Mouse (Mus musculus): ENCODE results near the gene Gm10643. TPM values are rescaled to one million over a fixed set of nuclear protein-coding genes. Genes with fewer than 3 reads are reported as not detected.

The Gm10643 gene
- polyA plus RNA-seq, 1 experiment, result 2.2 TPM

DNA sequence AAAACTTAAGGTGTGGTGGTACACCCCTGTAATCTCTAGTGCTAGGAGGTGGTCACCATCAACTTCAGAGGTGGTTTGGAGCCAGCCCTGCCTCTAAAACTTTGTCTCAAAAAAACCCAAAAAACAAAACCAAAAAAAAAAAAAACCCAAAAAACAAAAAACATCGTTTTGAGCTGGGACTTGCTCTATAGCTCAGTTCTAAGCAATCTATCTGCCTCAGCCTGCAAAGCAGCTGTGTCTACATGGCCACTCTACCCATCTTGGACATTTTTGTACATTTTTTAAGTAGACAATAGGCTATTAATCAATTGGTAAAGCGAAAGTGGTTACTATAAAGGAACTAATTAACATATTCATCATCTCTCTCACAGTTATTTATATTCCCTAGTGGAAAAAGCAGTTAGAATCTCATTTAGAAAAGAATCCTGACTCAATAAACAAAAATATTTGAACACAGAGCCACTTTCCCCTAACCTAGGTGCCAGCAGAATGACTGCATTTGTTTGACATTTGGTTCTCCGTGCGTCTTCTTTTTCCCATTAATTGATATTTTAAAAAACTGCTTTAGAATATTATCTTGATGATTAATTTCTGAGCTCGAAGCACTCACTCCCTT, 628 bp upstream of the Gm10643 start:
- peak overlapping the region; percentile 59 for H3K4me3 ChIP-seq (ENCODE audit: insufficient read depth, low read depth, low read length)
- H3K4me1 ChIP-seq (ENCODE audit: control insufficient read depth, insufficient read depth, insufficient read length, low read length), result peaks cover 20% of the 10 kb centered on the region
- peak overlapping the region; percentile 80 for H3K27ac ChIP-seq (replicated peaks; ENCODE audit: low read depth, low read length)

DNA sequence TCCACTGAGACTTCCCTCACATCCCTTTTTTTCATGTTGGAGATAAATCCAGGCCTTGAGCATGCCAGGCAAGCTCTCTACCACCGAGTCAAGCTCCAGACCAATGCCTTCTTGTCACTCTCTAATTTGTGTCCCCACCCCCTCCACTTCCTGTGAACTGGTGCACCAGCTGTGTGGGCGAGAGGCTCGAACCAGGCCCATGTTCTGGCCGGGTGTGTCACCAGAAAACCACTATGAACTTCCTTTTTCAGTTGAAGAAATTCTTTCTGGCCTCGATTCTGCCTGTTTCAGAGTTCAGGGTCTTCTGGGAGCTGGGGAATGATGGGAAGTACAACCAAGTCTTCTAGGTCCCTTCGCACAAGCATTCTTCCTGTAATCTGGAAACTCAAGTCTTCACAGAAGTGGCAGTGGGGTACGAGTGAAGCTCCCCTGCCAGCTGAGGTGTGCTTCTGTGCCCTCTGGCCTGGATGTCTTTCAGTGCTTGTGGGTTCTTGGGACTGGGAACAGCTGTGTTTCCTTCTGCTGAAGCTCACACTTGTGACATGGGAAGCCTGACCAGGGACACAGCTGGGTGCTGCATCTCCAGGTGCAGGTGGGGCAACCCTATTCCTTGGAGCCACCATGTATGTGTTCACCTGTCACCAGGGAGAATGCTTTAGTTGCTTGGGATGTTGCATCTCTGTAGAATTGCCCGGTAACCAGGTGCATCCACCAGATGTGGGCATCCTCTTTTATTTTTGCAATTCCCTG, 901 bp downstream of the Gm10643 start:
- H3K27ac ChIP-seq (replicated peaks; ENCODE audit: low read depth, low read length), result peak overlapping the region; percentile 55; the same call in 1 of the 2 replicates
- H3K4me3 ChIP-seq (ENCODE audit: insufficient read depth, low read depth, low read length), result no peak overlapping the region
- peaks cover 11% of the 10 kb centered on the region; the same call in 1 of the 2 replicates for H3K4me1 ChIP-seq (ENCODE audit: control insufficient read depth, insufficient read depth, insufficient read length, low read length)

DNA sequence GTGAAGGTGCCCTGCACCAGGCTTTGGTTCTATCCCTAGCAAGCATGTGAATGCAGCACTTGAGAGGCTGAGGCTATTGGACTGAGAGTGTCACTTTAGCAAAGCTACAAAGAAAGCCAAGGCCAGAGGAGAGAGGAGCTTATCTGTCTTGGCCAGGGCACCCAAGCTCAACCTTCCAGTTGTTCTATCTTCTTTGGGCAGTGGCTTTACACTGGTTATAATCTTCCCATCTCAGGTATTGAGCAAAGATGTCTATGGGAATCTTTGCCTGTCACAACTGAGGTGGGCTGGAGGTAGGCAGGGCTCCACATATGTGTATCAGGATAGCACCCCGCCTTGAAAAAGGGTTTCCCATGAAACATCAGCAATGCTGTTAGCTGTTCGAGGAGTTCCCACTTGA, 4.7 kb downstream of the Gm10643 start:
- Histone ChIP-seq H3K4me3 (ENCODE audit: insufficient read depth, low read depth, low read length) (no peak overlapping the region), H3K27ac (replicated peaks; ENCODE audit: low read depth, low read length) (no peak overlapping the region), H3K4me1 (ENCODE audit: control insufficient read depth, insufficient read depth, insufficient read length, low read length) (no peaks in the 10 kb centered on the region)

DNA sequence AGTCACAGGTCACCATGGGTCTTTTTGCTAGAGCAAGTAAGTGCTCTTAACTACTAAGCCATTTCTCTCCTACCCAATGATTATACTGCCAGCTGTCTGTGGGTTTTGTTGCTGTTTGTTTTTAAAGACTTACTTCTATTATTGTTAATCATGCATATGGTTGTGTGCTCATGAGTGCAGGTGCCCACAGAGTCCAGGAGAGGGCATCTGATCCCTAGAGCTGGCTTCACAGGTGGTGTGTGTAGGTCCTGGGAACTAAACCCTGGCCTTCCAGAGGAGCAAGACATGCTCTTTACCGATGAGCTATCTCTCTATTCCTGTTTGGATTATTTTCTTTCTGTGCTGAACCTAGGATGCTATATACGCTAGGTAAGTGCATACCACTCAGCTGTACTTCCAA, 5.7 kb downstream of the Gm10643 start:
- Histone ChIP-seq H3K4me3 (ENCODE audit: insufficient read depth, low read depth, low read length) (no peak overlapping the region), H3K4me1 (ENCODE audit: control insufficient read depth, insufficient read depth, insufficient read length, low read length) (no peaks in the 10 kb centered on the region), H3K27ac (replicated peaks; ENCODE audit: low read depth, low read length) (no peak overlapping the region)

DNA sequence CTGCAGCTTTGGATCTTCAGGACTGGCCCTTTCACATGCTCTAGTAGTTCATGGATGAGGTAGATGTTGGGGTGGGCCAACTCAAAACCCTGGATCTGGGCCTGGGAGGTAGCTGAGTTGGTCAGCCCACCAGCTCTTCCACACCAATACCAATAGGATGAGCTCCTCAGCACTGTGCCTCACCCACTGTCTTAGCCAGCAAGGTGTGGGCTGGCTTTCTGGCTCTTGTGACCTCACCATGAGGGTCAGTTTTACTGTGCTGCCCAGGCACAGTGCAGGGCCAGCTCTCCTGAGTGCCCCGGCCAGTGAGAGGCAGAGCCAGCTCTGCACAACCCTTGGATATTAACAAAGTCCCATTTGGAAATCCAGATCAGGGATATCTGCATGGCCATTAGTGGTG, 7.1 kb downstream of the Gm10643 start:
- Histone ChIP-seq H3K4me3 (ENCODE audit: insufficient read depth, low read depth, low read length) (no peak overlapping the region), H3K27ac (replicated peaks; ENCODE audit: low read depth, low read length) (no peak overlapping the region), H3K4me1 (ENCODE audit: control insufficient read depth, insufficient read depth, insufficient read length, low read length) (no peaks in the 10 kb centered on the region)

DNA sequence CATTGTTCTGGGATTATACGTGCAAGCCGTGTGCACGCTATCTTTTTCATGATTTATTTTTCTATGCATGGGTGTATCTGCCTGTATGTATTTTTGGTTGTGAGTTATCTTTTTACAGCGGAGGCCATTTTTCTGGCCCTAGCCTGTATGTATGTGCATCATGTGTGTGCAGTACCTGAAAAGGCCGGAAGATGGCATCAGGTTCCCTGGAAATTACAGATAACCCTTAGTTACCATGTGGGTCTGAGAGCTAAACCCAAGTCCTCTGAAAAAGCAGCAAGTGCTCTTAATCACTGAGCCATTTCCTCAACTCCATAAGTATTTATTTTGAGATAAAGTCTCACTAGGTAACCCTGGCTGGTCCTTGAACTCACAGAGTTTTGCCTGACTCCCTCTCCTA, 11.7 kb downstream of the Gm10643 start:
- no peaks in the 10 kb centered on the region for H3K4me1 ChIP-seq (ENCODE audit: control insufficient read depth, insufficient read depth, insufficient read length, low read length)
- H3K4me3 ChIP-seq (ENCODE audit: insufficient read depth, low read depth, low read length), result no peak overlapping the region
- no peak overlapping the region for H3K27ac ChIP-seq (replicated peaks; ENCODE audit: low read depth, low read length)

DNA sequence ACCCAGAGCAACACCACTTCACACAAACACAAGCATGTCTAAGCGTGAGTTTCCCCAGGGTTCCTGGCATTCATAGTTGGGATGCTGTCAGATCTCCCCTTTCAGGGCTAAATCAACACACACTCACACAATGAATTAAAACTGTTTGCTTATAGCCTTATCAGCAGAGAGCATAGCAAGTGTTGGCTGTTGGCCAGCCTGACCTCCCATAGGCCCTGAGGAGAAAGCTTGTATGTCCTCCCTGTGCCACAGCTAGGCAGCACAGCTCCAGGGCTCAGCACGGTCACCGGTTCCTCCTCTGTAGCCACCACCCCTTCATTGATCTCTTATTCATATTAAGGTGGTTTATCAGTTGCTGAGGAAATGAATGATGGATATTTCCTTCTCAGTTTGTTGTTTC, 12.2 kb downstream of the Gm10643 start:
- no peak overlapping the region for H3K4me3 ChIP-seq (ENCODE audit: insufficient read depth, low read depth, low read length)
- H3K27ac ChIP-seq (replicated peaks; ENCODE audit: low read depth, low read length), result no peak overlapping the region
- no peaks in the 10 kb centered on the region for H3K4me1 ChIP-seq (ENCODE audit: control insufficient read depth, insufficient read depth, insufficient read length, low read length)

DNA sequence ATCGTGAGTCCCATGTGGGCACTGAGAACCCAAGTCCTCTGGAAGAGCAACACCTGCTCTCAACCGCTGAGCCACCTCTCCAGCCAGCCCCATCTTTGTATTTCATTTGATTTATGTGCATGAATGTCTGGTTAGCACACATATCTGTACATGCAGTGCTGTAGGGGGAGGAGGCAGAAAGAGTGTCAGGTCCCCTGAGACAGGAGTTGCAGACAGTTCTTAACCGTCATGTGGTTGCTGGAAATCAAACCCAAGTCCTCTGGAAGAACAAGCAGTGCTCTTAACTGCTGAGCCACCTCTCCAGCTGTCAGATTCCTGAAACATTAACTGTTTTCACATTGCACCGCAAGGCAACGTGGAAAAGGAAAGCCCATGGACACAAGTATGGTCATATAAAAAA, 16.8 kb downstream of the Gm10643 start:
- Histone ChIP-seq H3K4me3 (ENCODE audit: insufficient read depth, low read depth, low read length) (no peak overlapping the region), H3K4me1 (ENCODE audit: control insufficient read depth, insufficient read depth, insufficient read length, low read length) (no peaks in the 10 kb centered on the region), H3K27ac (replicated peaks; ENCODE audit: low read depth, low read length) (no peak overlapping the region)

DNA sequence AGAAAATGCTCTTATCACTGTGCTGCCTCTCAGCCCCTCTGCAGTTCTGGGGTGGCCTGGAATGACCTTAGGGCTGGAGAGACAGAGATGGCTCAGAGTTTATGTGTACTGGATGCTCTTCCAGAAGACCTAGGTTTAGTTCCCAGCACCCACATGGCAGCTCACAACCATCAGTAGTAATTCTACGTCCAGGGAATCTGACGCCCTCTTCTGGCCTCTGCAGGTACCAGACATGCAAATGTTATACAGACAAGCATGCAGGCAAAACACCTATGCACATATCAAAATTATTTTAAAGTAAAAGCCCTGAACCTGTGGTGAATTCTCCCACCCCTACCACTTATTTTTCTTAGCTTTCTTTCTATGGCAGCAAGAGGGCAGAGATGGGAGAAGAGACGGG, 18.4 kb downstream of the Gm10643 start:
- Histone ChIP-seq H3K4me3 (ENCODE audit: insufficient read depth, low read depth, low read length) (no peak overlapping the region), H3K4me1 (ENCODE audit: control insufficient read depth, insufficient read depth, insufficient read length, low read length) (no peaks in the 10 kb centered on the region), H3K27ac (replicated peaks; ENCODE audit: low read depth, low read length) (no peak overlapping the region)

DNA sequence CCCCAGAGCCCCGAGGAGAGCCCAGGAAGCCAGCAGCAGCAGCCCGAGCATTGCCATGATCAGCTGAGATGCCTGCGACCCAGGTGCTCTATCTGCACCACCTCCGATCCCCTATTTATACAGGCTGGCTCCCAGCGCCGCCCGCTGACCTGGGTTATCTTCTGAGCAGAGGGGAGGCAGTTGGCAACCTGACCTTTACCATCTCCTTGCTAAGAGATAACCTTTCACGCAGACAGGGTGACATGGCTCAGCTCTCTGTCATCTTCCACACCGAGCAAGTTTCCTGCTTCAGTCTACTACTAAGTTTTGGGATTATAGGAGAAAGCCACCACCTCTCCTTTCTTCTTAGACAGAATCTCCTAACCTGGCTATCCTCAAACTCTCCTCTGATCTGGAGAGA, 20.0 kb downstream of the Gm10643 start, which contains the start of gene Rln3:
Rln3 (minus strand) TSS at position 101 of the 400 bp plus-strand sequence.
- Histone ChIP-seq H3K4me1 (ENCODE audit: control insufficient read depth, insufficient read depth, insufficient read length, low read length) (no peaks in the 10 kb centered on the region), H3K27ac (replicated peaks; ENCODE audit: low read depth, low read length) (no peak within 1 kb of the TSS), H3K4me3 (ENCODE audit: insufficient read depth, low read depth, low read length) (no peak within 1 kb of the TSS)

DNA sequence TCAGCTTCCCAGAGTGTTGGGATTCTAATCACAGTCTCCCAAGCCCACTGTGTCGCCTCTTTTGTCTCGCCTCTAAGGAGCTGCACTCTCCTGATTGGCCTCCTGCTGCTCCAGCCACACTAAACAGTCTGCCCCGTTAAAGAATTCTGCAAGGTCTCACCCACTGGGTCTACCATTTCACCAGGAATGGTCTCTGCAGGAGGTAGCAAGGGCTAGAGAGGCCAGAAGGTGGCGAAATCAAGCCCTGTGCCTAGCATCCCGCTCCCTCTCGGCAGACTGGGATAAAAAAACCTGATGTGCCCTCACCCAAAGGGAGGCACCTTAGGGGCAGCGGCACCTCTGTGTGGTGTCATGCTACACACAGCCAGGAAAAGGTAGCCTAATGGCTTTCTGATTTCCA, 20.8 kb downstream of the Gm10643 start:
- H3K4me3 ChIP-seq (ENCODE audit: insufficient read depth, low read depth, low read length), result no peak overlapping the region
- H3K4me1 ChIP-seq (ENCODE audit: control insufficient read depth, insufficient read depth, insufficient read length, low read length), result no peaks in the 10 kb centered on the region
- H3K27ac ChIP-seq (replicated peaks; ENCODE audit: low read depth, low read length), result no peak overlapping the region

DNA sequence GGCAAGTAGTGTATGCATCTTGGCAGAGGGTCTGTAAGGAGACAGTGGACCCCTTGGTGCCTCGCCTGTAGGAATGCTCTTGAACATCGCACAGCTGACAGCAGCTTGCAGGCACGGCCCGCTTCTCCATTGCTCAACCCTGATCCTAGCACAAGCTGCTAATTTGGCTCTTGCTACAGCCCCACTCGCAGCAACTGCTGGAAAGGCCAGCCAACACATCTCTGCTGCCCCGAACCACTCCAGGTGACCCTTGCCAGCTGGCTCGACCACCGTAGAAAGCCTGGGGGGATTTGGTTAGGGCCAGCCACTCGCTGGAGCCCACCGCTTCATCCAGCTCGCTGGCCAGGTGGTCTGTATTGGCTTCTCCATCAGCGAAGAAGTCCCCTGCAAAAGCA, 22.0 kb downstream of the Gm10643 start:
- Histone ChIP-seq H3K27ac (replicated peaks; ENCODE audit: low read depth, low read length) (no peak overlapping the region), H3K4me3 (ENCODE audit: insufficient read depth, low read depth, low read length) (peak overlapping the region; percentile 69), H3K4me1 (ENCODE audit: control insufficient read depth, insufficient read depth, insufficient read length, low read length) (no peaks in the 10 kb centered on the region)

DNA sequence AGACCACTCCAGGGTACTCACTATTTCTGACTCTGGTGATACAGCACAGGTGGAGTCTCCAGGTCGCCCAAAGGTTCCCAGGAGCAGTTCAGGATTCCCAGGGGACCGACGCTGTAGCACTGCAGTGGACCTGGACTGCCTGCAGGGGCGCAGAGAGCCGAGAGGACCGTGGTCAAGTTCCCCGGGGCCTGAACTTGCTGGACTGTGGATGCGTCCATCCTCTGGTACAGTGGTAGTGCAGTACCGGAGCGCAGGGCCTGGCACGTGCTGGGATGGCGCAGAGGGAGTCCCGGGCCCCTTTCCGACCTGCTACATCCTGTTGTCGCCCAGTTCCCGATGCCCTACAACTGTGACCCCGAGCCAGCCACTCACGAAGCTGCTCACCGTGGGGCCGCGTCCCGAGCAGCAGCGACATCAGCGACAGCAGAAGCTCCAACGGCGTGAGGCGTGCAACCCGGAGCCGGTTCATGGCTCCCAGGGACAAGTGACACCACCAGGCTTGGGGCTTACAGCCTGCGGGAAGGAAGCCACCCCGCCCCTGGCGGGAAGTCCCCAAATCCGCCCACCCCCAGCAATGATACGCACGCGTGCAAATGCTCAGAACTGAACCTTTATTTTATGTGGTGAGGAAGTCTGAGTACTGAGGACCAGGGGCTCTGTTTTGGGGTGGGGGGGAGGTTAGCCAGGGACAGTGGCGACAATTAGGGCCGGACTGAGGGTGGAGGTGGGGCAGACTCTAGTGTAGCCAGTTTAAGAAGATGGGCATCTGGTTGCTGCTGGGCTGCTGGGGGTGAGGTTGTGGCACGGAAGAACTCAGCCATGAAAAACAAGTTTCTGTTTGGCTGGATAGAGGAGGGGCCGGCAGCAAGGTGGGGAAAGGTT, 22.6 kb downstream of the Gm10643 start, which contains the start of gene Il27ra:
Il27ra (minus strand) TSS at position 524 of the 882 bp plus-strand sequence.
- Histone ChIP-seq H3K4me3 (ENCODE audit: insufficient read depth, low read depth, low read length) (peak within 1 kb of the TSS; percentile 69), H3K4me1 (ENCODE audit: control insufficient read depth, insufficient read depth, insufficient read length, low read length) (no peaks in the 10 kb centered on the region), H3K27ac (replicated peaks; ENCODE audit: low read depth, low read length) (0 out of 2 replicates have a peak within 1 kb of the TSS, but pooled peaks have one; percentile 25)

DNA sequence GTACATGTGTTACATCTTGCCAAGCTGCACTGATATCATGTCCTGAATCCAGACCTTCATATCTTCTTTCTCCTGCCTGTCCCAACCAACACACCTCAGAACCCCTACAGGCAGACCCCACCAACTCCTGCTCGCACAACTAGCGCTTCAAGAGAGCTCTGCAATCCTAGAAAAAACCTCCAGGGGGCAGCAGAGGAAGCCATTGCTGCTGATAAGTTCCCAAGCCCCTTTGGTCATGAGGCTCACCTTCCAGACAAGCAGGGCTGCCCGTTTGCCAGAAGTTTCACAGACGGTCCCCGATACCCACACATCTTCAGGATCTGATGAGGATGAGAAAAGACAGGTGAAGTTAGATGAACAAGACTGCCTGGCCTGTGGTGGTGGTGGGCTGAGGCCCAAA, 25.9 kb downstream of the Gm10643 start:
- Histone ChIP-seq H3K27ac (replicated peaks; ENCODE audit: low read depth, low read length) (no peak overlapping the region), H3K4me1 (ENCODE audit: control insufficient read depth, insufficient read depth, insufficient read length, low read length) (no peaks in the 10 kb centered on the region), H3K4me3 (ENCODE audit: insufficient read depth, low read depth, low read length) (no peak overlapping the region)

DNA sequence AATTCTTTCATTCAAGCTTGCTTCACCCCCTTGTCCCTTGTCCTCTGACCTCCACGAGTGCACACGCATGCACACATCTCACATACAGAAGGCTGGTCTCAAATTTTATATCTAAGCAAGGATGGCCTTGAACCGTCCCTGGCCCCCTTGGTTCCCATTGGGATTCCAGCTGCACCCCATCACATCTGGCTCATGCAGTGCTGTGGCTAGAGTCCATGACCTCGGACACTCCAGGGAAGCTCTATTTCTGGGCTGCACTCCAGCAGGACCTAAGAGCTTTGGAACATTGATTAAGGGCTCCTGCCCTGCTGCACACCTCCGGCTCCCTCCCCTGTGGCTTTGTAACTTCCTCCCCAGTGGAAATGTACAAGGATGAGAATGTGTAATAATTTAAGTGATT, 26.9 kb downstream of the Gm10643 start:
- Histone ChIP-seq H3K27ac (replicated peaks; ENCODE audit: low read depth, low read length) (no peak overlapping the region), H3K4me1 (ENCODE audit: control insufficient read depth, insufficient read depth, insufficient read length, low read length) (no peaks in the 10 kb centered on the region), H3K4me3 (ENCODE audit: insufficient read depth, low read depth, low read length) (no peak overlapping the region)
